Mouse (Mus musculus) liver, embryonic 14.5 days (tissue): ENCODE measurements around the gene Usp45.

Source experiments
- CTCF ChIP-seq: IDR thresholded peaks from 2 replicates; pipeline ENCODE4 v1.5.1; 2016; ENCODE audit warnings: antibody characterized with exemption, low read depth, control low read depth
- EP300 ChIP-seq: IDR thresholded peaks from 2 replicates; pipeline ENCODE4 v1.6.1; 2016; ENCODE audit warnings: antibody characterized with exemption, low read depth

DNA sequence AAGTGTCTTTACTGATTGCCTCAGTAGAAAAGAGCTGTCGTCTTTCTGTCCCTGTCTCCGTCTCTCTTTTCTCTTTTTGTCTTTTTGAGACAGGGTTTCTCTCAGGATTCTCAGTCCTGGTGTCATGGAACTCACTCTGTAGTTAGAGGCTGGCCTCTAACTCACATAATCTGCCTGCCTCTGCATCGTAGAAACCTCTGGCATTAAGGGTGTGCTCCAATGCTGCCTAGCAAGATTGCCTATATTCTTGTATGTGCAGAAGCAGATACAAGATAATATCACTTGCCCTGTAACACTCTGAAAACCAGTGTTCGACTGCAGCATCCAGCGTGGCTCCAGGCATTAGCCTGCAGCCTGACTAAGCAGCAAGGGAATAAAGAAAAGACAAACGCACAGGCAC, 21.9 kb downstream of the Usp45 start:
- TF ChIP-seq CTCF (no peak), EP300 (0 out of 2 replicates have a peak, but pooled peaks have one; percentile 11)
